Mouse (Mus musculus): ENCODE data around the gene 4921530L21Rik. TPM values are rescaled to one million over a fixed set of nuclear protein-coding genes. Genes with fewer than 3 reads are reported as not detected.

Gene 4921530L21Rik
- total and polyA plus RNA-seq, 3 experiments, result not detected

- peaks cover 0 to 6% of the 10 kb centered on the region in 2 experiments; a peak in 2 of 4 replicates for H3K36me3 ChIP-seq (ENCODE audit: control insufficient read depth in 1 of 2, insufficient read depth in 2 of 2, low read length in 2 of 2)
- no peaks in the 10 kb centered on the region for H3K79me2 ChIP-seq (ENCODE audit: control insufficient read depth, insufficient read depth, low read length, poor library complexity)
- peak; percentile 42 for DNase-seq (ENCODE audit: low read depth, low spot score)
- H3K9ac ChIP-seq (ENCODE audit: control insufficient read depth, low read depth, low read length, poor library complexity, severe bottlenecking), result no peak overlapping the region
- H3K4me3 ChIP-seq (ENCODE audit: control insufficient read depth in 1 of 2, insufficient read depth in 1 of 2, low read depth in 2 of 2, low read length in 2 of 2), result no peak overlapping the region
- no peaks in the 10 kb centered on the region for H3K9me3 ChIP-seq (replicated peaks; ENCODE audit: insufficient read depth, low read length)
- 0 out of 4 replicates have a peak, but pooled peaks cover 0 to 3% of the 10 kb centered on the region in 2 experiments for H3K4me1 ChIP-seq (ENCODE audit: control insufficient read depth in 1 of 2, insufficient read depth in 2 of 2, low read length in 2 of 2)
- no peaks in the 10 kb centered on the region for H3K27me3 ChIP-seq (ENCODE audit: control insufficient read depth in 1 of 2, insufficient read depth in 2 of 2, low read length in 2 of 2)
- TF ChIP-seq GATA1 (IDR thresholded peaks at IDR 0.05; ENCODE audit: low read depth, low read length) (peak; percentile 39; the same call in 1 of the 2 replicates), ELF1 (IDR thresholded peaks at IDR 0.05; ENCODE audit: low read depth, low read length) (peak; percentile 72; the same call in 1 of the 2 replicates), CHD1 (IDR thresholded peaks at IDR 0.05; ENCODE audit: low read depth, low read length) (no peak), EP300 (IDR thresholded peaks at IDR 0.05; ENCODE audit: low read depth in 1 of 2, low read length in 2 of 2) (peak; percentile 41 to 44; a peak in 2 of 4 replicates), MAFK (IDR thresholded peaks at IDR 0.05; ENCODE audit: borderline replicate concordance, low read depth, low read length) (no peak), MAZ (IDR thresholded peaks at IDR 0.05; ENCODE audit: low read depth, low read length) (no peak), MAX (IDR thresholded peaks at IDR 0.05; ENCODE audit: low read length) (no peak), USF2 (IDR thresholded peaks at IDR 0.05; ENCODE audit: borderline replicate concordance in 1 of 2, insufficient read depth in 1 of 2, low read depth in 1 of 2, low read length in 2 of 2) (no peak), MYC (IDR thresholded peaks at IDR 0.05; ENCODE audit: low read depth, low read length) (no peak)
- no peak overlapping the region for H3K27ac ChIP-seq (ENCODE audit: control insufficient read depth, low read depth, low read length)
Observed at GRCm38 (mm10) chr14:95872020-95872419, 9.0 kb upstream of the 4921530L21Rik start.

- Histone ChIP-seq H3K79me2 (ENCODE audit: control insufficient read depth, insufficient read depth, low read length, poor library complexity) (no peaks in the 10 kb centered on the region), H3K4me3 (ENCODE audit: control insufficient read depth in 1 of 2, insufficient read depth in 1 of 2, low read depth in 2 of 2, low read length in 2 of 2) (no peak overlapping the region), H3K27me3 (ENCODE audit: control insufficient read depth in 1 of 2, insufficient read depth in 2 of 2, low read length in 2 of 2) (no peaks in the 10 kb centered on the region), H3K4me1 (ENCODE audit: control insufficient read depth in 1 of 2, insufficient read depth in 2 of 2, low read length in 2 of 2) (0 out of 4 replicates have a peak, but pooled peaks cover 0 to under 1% of the 10 kb centered on the region in 2 experiments), H3K36me3 (ENCODE audit: control insufficient read depth in 1 of 2, insufficient read depth in 2 of 2, low read length in 2 of 2) (peaks cover 0 to 4% of the 10 kb centered on the region in 2 experiments; a peak in 2 of 4 replicates), H3K9me3 (replicated peaks; ENCODE audit: insufficient read depth, low read length) (no peaks in the 10 kb centered on the region), H3K27ac (ENCODE audit: control insufficient read depth, low read depth, low read length) (no peak overlapping the region), H3K9ac (ENCODE audit: control insufficient read depth, low read depth, low read length, poor library complexity, severe bottlenecking) (no peak overlapping the region)
- DNase-seq (ENCODE audit: low read depth, low spot score), result no peak
- TF ChIP-seq RCOR1 (IDR thresholded peaks at IDR 0.05; ENCODE audit: low read depth, low read length), result no peak
- TF ChIP-seq ZMIZ1 (IDR thresholded peaks at IDR 0.05; ENCODE audit: low read depth, low read length), result no peak
- TF ChIP-seq ZC3H11A (IDR thresholded peaks at IDR 0.05; ENCODE audit: low read depth, low read length), result no peak
- no peak for TF ChIP-seq SMC3 (IDR thresholded peaks at IDR 0.05; ENCODE audit: low read depth, low read length)
- TF ChIP-seq KAT2A (conservative IDR thresholded peaks at IDR 0.05; ENCODE audit: low read depth, low read length), result no peak
- TF ChIP-seq POLR2A (IDR thresholded peaks at IDR 0.05; ENCODE audit: control insufficient read depth in 1 of 2, insufficient read depth in 1 of 2, low read depth in 1 of 2, low read length in 2 of 2, poor library complexity in 1 of 2), result no peak
- no peak for TF ChIP-seq MAX (IDR thresholded peaks at IDR 0.05; ENCODE audit: low read length)
- TF ChIP-seq MYB (IDR thresholded peaks at IDR 0.05; ENCODE audit: low read depth, low read length), result no peak
- TF ChIP-seq E2F4 (IDR thresholded peaks at IDR 0.05; ENCODE audit: borderline replicate concordance, low read depth, low read length), result no peak
- no peak for TF ChIP-seq ELF1 (IDR thresholded peaks at IDR 0.05; ENCODE audit: low read depth, low read length)
- TF ChIP-seq POLR2AphosphoS5 (IDR thresholded peaks at IDR 0.05; ENCODE audit: borderline replicate concordance, low read depth, low read length), result no peak
- no peak for TF ChIP-seq RAD21 (IDR thresholded peaks at IDR 0.05; ENCODE audit: low read depth, low read length)
- TF ChIP-seq ETS1 (IDR thresholded peaks at IDR 0.05; ENCODE audit: low read depth, low read length), result no peak
- TF ChIP-seq ZKSCAN1 (IDR thresholded peaks at IDR 0.05; ENCODE audit: low read depth, low read length), result no peak
- TF ChIP-seq CTCF (IDR thresholded peaks at IDR 0.05 in 2 of 3, conservative IDR thresholded peaks at IDR 0.05 in 1 of 3; ENCODE audit: control insufficient read depth in 1 of 3, insufficient read depth in 1 of 3, low read depth in 2 of 3, low read length in 3 of 3, poor library complexity in 1 of 3, severe bottlenecking in 1 of 3), result no peak
Observed at GRCm38 (mm10) chr14:95876785-95877510, 4.1 kb upstream of the 4921530L21Rik start.
